Mouse (Mus musculus) heart, embryonic 14.5 days (tissue): Measurements from ENCODE around the gene Uggt1. TPM values are rescaled to one million over a fixed set of nuclear protein-coding genes. Genes with fewer than 3 reads are reported as not detected.

ENCODE experiments used
- ATAC-seq: fragments of 200-750 bp; cut with Nextera tagmentation; 2 replicates; pipeline ENCODE4 v1.8.0; 2017; ENCODE audit warnings: low read depth, moderate TSS enrichment; ENCODE audit not compliant: insufficient number of reproducible peaks, insufficient read depth, low FRiP score
- H3K27ac ChIP-seq, 2 experiments: fragments of 200-500 bp in 1 of 2; fragments of 300-500 bp in 1 of 2; sonication (generic) in 1 of 2; replicated peaks in 1 of 2; 2 replicates each; pipeline ENCODE4 v1.5.1; 2012 to 2014; ENCODE audit warnings: low read depth in 2 of 2, low read length in 2 of 2, control low read depth in 1 of 2, mild to moderate bottlenecking in 1 of 2, mixed read lengths in 1 of 2; ENCODE audit not compliant: control insufficient read depth in 1 of 2, insufficient read depth in 1 of 2
- H3K27me3 ChIP-seq: fragments of 300-500 bp; sonication (generic); 2 replicates; pipeline ENCODE4 v1.6.1; 2014; ENCODE audit warnings: mild to moderate bottlenecking, low read length, control low read depth; ENCODE audit not compliant: control insufficient read depth, insufficient read depth
- H3K36me3 ChIP-seq: fragments of 300-500 bp; sonication (generic); 2 replicates; pipeline ENCODE4 v1.6.1; 2014; ENCODE audit warnings: mild to moderate bottlenecking, control low read depth, low read length, mixed read lengths; ENCODE audit not compliant: control insufficient read depth, insufficient read depth
- H3K4me1 ChIP-seq, 2 experiments: fragments of 200-500 bp in 1 of 2; fragments of 300-500 bp in 1 of 2; sonication (generic) in 1 of 2; 2 replicates each; pipeline ENCODE4 v1.6.1; 2012 to 2014; ENCODE audit warnings: low read length in 2 of 2, control low read depth in 1 of 2, mixed read lengths in 1 of 2; ENCODE audit not compliant: control insufficient read depth in 2 of 2, insufficient read depth in 2 of 2
- H3K4me2 ChIP-seq: fragments of 300-500 bp; sonication (generic); 2 replicates; pipeline ENCODE4 v1.6.1; 2014; ENCODE audit warnings: mild to moderate bottlenecking, low read length
- H3K4me3 ChIP-seq, 2 experiments: fragments of 200-500 bp in 1 of 2; fragments of 300-500 bp in 1 of 2; sonication (generic) in 1 of 2; 2 replicates each; pipeline ENCODE4 v1.5.1; 2012 to 2014; ENCODE audit warnings: low read length in 2 of 2, mild to moderate bottlenecking in 2 of 2, control low read depth in 1 of 2, low read depth in 1 of 2, moderate library complexity in 1 of 2; ENCODE audit not compliant: control insufficient read depth in 1 of 2, insufficient read depth in 1 of 2
- H3K9ac ChIP-seq: fragments of 300-500 bp; sonication (generic); 2 replicates; pipeline ENCODE4 v1.6.1; 2014; ENCODE audit warnings: mild to moderate bottlenecking, low read length
- H3K9me3 ChIP-seq: fragments of 300-500 bp; sonication (generic); 2 replicates; pipeline ENCODE4 v1.6.1; 2016; ENCODE audit warnings: low read length, control low read depth; ENCODE audit not compliant: control insufficient read depth
- WGBS: fragments of 180-500 bp; shearing (Covaris S2); extraction: QIAGEN DNeasy Blood & Tissue Kit; methylation state at CpG from one replicate; pipeline ENCODE4 v1.1.7; 2014; 5-methylcytosine and 5-hydroxymethylcytosine counted together
- polyA plus RNA-seq: library from polyadenylated mRNA; unstranded; fragments of >200 nt; fragmentation: Nextera tagmentation; extraction: Ambion mirVana; gene quantifications from 2 replicates; pipeline ENCODE4 v1.2.1, GENCODE M21; 2014

Uggt1 gene
- polyA plus RNA-seq, 1 experiment from 2014 or later = 50.5 TPM

GRCm38 (mm10) chr1:36266293-36266692 lies 21.8 kb upstream of the Uggt1 start:
- ATAC-seq = no peak
- H3K27ac ChIP-seq = no peak overlapping the region
- no peaks in the 10 kb centered on the region for H3K9me3 ChIP-seq
- 73% methylated on average over 6 of the region's 6 CpGs for WGBS
- peaks cover 17 to 18% of the 10 kb centered on the region in 2 experiments for H3K4me1 ChIP-seq
- H3K4me3 ChIP-seq = no peak overlapping the region
- no peak overlapping the region for H3K4me2 ChIP-seq
- H3K27me3 ChIP-seq = 0 out of 2 replicates have a peak, but pooled peaks cover 8% of the 10 kb centered on the region
- H3K36me3 ChIP-seq = no peaks in the 10 kb centered on the region
- no peak overlapping the region for H3K9ac ChIP-seq

- Histone ChIP-seq H3K27ac (peak overlapping the region; percentile 85 to 88), H3K36me3 (no peaks in the 10 kb centered on the region), H3K9me3 (peaks cover 4% of the 10 kb centered on the region; the same call in 1 of the 2 replicates), H3K4me1 (peaks cover 0 to under 1% of the 10 kb centered on the region in 2 experiments; a peak in 2 of 4 replicates), H3K4me2 (peak overlapping the region; percentile 42; the same call in 1 of the 2 replicates), H3K27me3 (0 out of 2 replicates have a peak, but pooled peaks cover under 1% of the 10 kb centered on the region), H3K9ac (peak overlapping the region; percentile 25; the same call in 1 of the 2 replicates), H3K4me3 (no peak overlapping the region)
- ATAC-seq = no peak
- 46% methylated on average over 13 of the region's 13 CpGs for WGBS
Observed at GRCm38 (mm10) chr1:36263833-36264488, 19.4 kb upstream of the Uggt1 start.

- H3K36me3 ChIP-seq = no peaks in the 10 kb centered on the region
- no peaks in the 10 kb centered on the region for H3K4me1 ChIP-seq
- H3K27me3 ChIP-seq = no peaks in the 10 kb centered on the region
- peaks cover 6% of the 10 kb centered on the region for H3K9me3 ChIP-seq
- H3K27ac ChIP-seq = no peak overlapping the region
- WGBS = 75% methylated on average over 19 of the region's 19 CpGs
- no peak overlapping the region for H3K4me3 ChIP-seq
- H3K4me2 ChIP-seq = no peak overlapping the region
- no peak overlapping the region for H3K9ac ChIP-seq
- ATAC-seq = no peak
Observed at GRCm38 (mm10) chr1:36261708-36262504, 17.4 kb upstream of the Uggt1 start.

GRCm38 (mm10) chr1:36260418-36260817 lies 15.9 kb upstream of the Uggt1 start:
- no peak overlapping the region for H3K4me2 ChIP-seq
- H3K4me3 ChIP-seq = no peak overlapping the region
- no peak overlapping the region for H3K27ac ChIP-seq
- ATAC-seq = no peak
- H3K36me3 ChIP-seq = no peaks in the 10 kb centered on the region
- 0 out of 2 replicates have a peak, but pooled peaks cover 3% of the 10 kb centered on the region for H3K27me3 ChIP-seq
- H3K9ac ChIP-seq = no peak overlapping the region
- 89% methylated on average over 1 of the region's 1 CpGs for WGBS
- peaks cover 3 to 4% of the 10 kb centered on the region in 2 experiments; a peak in 1 of 4 replicates for H3K4me1 ChIP-seq
- peaks cover 13% of the 10 kb centered on the region for H3K9me3 ChIP-seq

GRCm38 (mm10) chr1:36259281-36259680 lies 14.8 kb upstream of the Uggt1 start:
- Histone ChIP-seq H3K9ac (no peak overlapping the region), H3K27ac (no peak overlapping the region), H3K36me3 (no peaks in the 10 kb centered on the region), H3K9me3 (peaks cover 13% of the 10 kb centered on the region), H3K27me3 (0 out of 2 replicates have a peak, but pooled peaks cover 3% of the 10 kb centered on the region), H3K4me2 (no peak overlapping the region), H3K4me3 (no peak overlapping the region), H3K4me1 (peaks cover 11 to 15% of the 10 kb centered on the region in 2 experiments; a peak in 3 of 4 replicates)
- no peak for ATAC-seq
- WGBS = 81% methylated on average over 2 of the region's 2 CpGs

GRCm38 (mm10) chr1:36258631-36259030 lies 14.1 kb upstream of the Uggt1 start:
- Histone ChIP-seq H3K4me1 (peaks cover 11 to 18% of the 10 kb centered on the region in 2 experiments; a peak in 3 of 4 replicates), H3K9ac (no peak overlapping the region), H3K4me2 (no peak overlapping the region), H3K9me3 (peaks cover 13% of the 10 kb centered on the region), H3K27me3 (0 out of 2 replicates have a peak, but pooled peaks cover 3% of the 10 kb centered on the region), H3K4me3 (no peak overlapping the region), H3K36me3 (no peaks in the 10 kb centered on the region), H3K27ac (no peak overlapping the region)
- WGBS = 66% methylated on average over 2 of the region's 2 CpGs
- no peak for ATAC-seq

- H3K9ac ChIP-seq = no peak overlapping the region
- peaks cover 13% of the 10 kb centered on the region for H3K9me3 ChIP-seq
- no peak overlapping the region for H3K4me2 ChIP-seq
- WGBS = 85% methylated on average over 8 of the region's 8 CpGs
- 0 out of 2 replicates have a peak, but pooled peaks cover 3% of the 10 kb centered on the region for H3K27me3 ChIP-seq
- ATAC-seq = no peak
- H3K4me3 ChIP-seq = no peak overlapping the region
- no peaks in the 10 kb centered on the region for H3K36me3 ChIP-seq
- peaks cover 11 to 20% of the 10 kb centered on the region in 2 experiments for H3K4me1 ChIP-seq
- no peak overlapping the region for H3K27ac ChIP-seq
Observed at GRCm38 (mm10) chr1:36257276-36257675, 12.8 kb upstream of the Uggt1 start.
